Mouse (Mus musculus): ENCODE measurements at regions not wholly inside any gene's neighbourhood (a gene's known extent, or its start where the extent isn't known, plus 50 kb on each side); places are given as distances from the start of the nearest gene placed in this dataset.

DNA sequence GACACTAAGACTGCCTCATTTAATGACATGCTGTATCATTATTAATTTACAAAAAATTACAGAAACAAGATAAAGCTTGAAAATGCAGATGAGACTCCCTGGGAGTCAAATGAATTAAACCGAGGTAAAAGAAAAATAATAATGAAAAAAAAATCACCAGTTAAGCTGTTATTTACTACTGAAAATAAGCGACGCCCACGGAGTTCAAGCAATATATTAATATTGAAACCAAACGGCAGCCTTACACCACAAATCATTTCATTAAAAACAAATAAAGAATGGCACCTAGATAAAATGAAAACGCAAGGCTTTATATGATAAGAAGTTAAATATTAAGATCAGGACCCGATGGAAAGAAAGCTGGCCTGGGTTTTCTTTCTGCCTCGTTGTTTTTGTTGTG is 211.9 kb upstream of the Spdye4c start:
- TF ChIP-seq CTCF (conservative IDR thresholded peaks at IDR 0.05 in 1 of 2, IDR thresholded peaks at IDR 0.05 in 1 of 2; ENCODE audit: low read depth in 2 of 2, low read length in 2 of 2): no peak
- no peak for TF ChIP-seq MAX (IDR thresholded peaks at IDR 0.05; ENCODE audit: low read length)
- TF ChIP-seq MAZ (IDR thresholded peaks at IDR 0.05; ENCODE audit: low read depth, low read length): no peak
- no peak for TF ChIP-seq BHLHE40 (IDR thresholded peaks at IDR 0.05; ENCODE audit: low read depth, low read length)
- TF ChIP-seq ZC3H11A (IDR thresholded peaks at IDR 0.05; ENCODE audit: low read depth, low read length): no peak
- TF ChIP-seq POLR2A (IDR thresholded peaks at IDR 0.05; ENCODE audit: low read depth, low read length): no peak
- TF ChIP-seq NRF1 (IDR thresholded peaks at IDR 0.05; ENCODE audit: low read depth, low read length): no peak
- no peak for TF ChIP-seq E2F4 (IDR thresholded peaks at IDR 0.05; ENCODE audit: insufficient replicate concordance, low read depth, low read length)

Data from CH12.LX (cell line).